Mouse (Mus musculus): ENCODE measurements around the gene Bmp2k. TPM values are rescaled to one million over a fixed set of nuclear protein-coding genes. Genes with fewer than 3 reads are reported as not detected.

The Bmp2k gene
- polyA plus RNA-seq, 1 experiment from 2014 or later = 13.4 TPM

GRCm38 (mm10) chr5:97128242-97129226 is 131.0 kb downstream of the Bmp2k start:
- 48% methylated on average over 21 of the region's 21 CpGs for WGBS

GRCm38 (mm10) chr5:97129589-97129988 is 132.1 kb downstream of the Bmp2k start:
- ATAC-seq (ENCODE audit: insufficient number of reproducible peaks, low FRiP score, low TSS enrichment, low read depth) = no peak
- Histone ChIP-seq H3K4me1 (no peaks in the 10 kb centered on the region), H3K36me3 (no peaks in the 10 kb centered on the region), H3K4me3 (no peak overlapping the region), H3K27ac (no peak overlapping the region), H3K4me2 (no peak overlapping the region), H3K9me3 (no peaks in the 10 kb centered on the region), H3K27me3 (peaks cover 6% of the 10 kb centered on the region; the same call in 1 of the 2 replicates), H3K9ac (no peak overlapping the region)
- WGBS = 73% methylated on average over 2 of the region's 2 CpGs

More at GRCm38 (mm10) chr5:97128242-97129226, 131.0 kb downstream of the Bmp2k start:
- no peaks in the 10 kb centered on the region for H3K36me3 ChIP-seq
- H3K9me3 ChIP-seq = no peaks in the 10 kb centered on the region
- H3K4me3 ChIP-seq = no peak overlapping the region
- peaks cover 6% of the 10 kb centered on the region; the same call in 1 of the 2 replicates for H3K27me3 ChIP-seq
- ATAC-seq (ENCODE audit: insufficient number of reproducible peaks, low FRiP score, low TSS enrichment, low read depth) = no peak
- H3K4me2 ChIP-seq = 0 out of 2 replicates have a peak overlapping the region, but pooled peaks have one; percentile 2
- H3K27ac ChIP-seq = no peak overlapping the region
- no peaks in the 10 kb centered on the region for H3K4me1 ChIP-seq
- no peak overlapping the region for H3K9ac ChIP-seq

- no peak for ATAC-seq (ENCODE audit: insufficient number of reproducible peaks, low FRiP score, low TSS enrichment, low read depth)
- Histone ChIP-seq H3K27me3 (no peaks in the 10 kb centered on the region), H3K27ac (no peak overlapping the region), H3K9ac (no peak overlapping the region), H3K4me1 (no peaks in the 10 kb centered on the region), H3K4me3 (no peak overlapping the region), H3K9me3 (no peaks in the 10 kb centered on the region), H3K36me3 (no peaks in the 10 kb centered on the region), H3K4me2 (no peak overlapping the region)
- 72% methylated on average over 2 of the region's 2 CpGs for WGBS
Observed at GRCm38 (mm10) chr5:97135331-97135730, 137.8 kb downstream of the Bmp2k start.

Other genes starting within 250 kb of the Bmp2k start
- gene Anxa3, start 204.3 kb upstream of the Bmp2k start, polyA plus RNA-seq (2015; fragmentation: Nextera tagmentation; extraction: Ambion mirVana) = 54.8 and 55.0 TPM in 2 replicates
- 3.9 TPM in 2 replicates for gene Paqr3, start 113.9 kb downstream of the Bmp2k start, polyA plus RNA-seq (2015; fragmentation: Nextera tagmentation; extraction: Ambion mirVana)